Mouse (Mus musculus) lung, postnatal 0 days (tissue): ENCODE results near the gene Gmpr2.

Experiments used
- CTCF ChIP-seq: IDR thresholded peaks from 2 replicates; pipeline ENCODE4 v1.5.1; 2016; ENCODE audit warnings: antibody characterized with exemption, mild to moderate bottlenecking
- EP300 ChIP-seq: IDR thresholded peaks from 2 replicates; pipeline ENCODE4 v1.6.1; 2016; ENCODE audit warnings: antibody characterized with exemption, mild to moderate bottlenecking, control low read depth

- TF ChIP-seq CTCF (no peak), EP300 (no peak)
Observed at GRCm38 (mm10) chr14:55641291-55641690, 30.4 kb upstream of the Gmpr2 start.
